Mouse (Mus musculus): ENCODE data around the gene Nlrx1.

Nlrx1 gene

GRCm38 (mm10) chr9:44269077-44269476 is 678 bp upstream of the Nlrx1 start:
- DNase-seq (ENCODE audit: extremely low spot score, low spot score) = no peak

DNA sequence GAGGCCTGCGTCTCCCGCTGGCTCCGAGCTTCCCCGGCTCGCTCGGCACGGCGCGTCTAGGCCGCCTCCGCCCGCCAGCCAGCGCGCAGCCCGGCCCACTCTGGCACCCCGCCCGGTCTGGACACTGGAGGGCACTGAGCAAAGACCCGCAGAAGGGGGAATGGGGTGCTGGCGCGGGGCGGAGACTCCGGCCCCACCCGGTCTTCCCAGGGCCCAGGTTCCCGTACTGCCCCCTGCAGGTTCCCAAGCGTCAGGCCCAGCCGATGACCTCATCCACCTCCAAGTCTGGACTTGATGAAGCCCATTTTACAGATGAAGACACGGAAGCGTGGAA is 405 bp downstream of the Nlrx1 start:
- DNase-seq (ENCODE audit: extremely low spot score, low spot score) = peak; percentile 72

GRCm38 (mm10) chr9:44267319-44268026 is 926 bp downstream of the Nlrx1 start:
- peak; percentile 30 for DNase-seq (ENCODE audit: extremely low spot score, low spot score)

DNA sequence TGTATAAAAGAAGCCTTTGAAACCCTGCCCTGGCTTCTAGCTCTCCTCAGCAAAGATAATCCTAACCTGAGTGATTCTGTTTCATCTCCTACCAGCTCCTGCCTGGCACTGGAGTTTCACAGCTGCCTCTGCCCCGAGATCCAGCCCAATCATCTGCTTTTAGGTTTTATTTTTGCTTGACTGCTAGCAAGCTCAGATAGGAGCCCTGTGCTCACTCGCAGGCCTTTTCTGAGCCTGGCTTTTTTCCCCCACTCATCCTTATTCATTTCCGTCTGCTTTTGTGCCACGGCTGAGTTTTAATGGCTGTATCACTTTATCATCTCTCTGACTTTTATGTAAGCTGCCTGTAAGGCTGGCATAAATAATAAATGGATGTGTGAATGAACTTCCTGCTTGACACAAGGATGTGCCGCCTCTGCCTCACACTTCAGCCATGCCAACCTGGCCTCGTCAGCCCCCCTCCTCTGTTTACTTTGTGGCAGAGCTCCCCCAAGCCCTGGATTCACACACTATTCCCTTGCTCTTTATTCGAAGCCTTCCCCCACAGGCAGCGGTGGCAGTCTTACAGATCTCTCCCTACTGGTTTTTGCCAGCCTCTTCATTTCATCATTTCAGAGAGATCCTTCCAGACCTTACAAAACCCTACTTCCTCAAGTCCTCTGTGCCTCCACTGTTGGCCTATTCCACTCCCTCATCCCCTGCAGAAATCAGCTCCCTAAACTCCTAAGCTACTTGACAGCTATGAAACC is 1.7 kb downstream of the Nlrx1 start:
- DNase-seq (ENCODE audit: extremely low spot score, low spot score) = no peak

GRCm38 (mm10) chr9:44261388-44261787 is 7.0 kb downstream of the Nlrx1 start:
- no peak for DNase-seq (ENCODE audit: extremely low spot score, low spot score)

GRCm38 (mm10) chr9:44259014-44259413 is 9.4 kb downstream of the Nlrx1 start:
- DNase-seq (ENCODE audit: extremely low spot score, low spot score) = no peak

- no peak for DNase-seq (ENCODE audit: extremely low spot score, low spot score)
These were observed 12.2 kb downstream of the Nlrx1 start for GRCm38 (mm10) chr9:44256213-44256612.

GRCm38 (mm10) chr9:44255136-44255521 is 13.3 kb downstream of the Nlrx1 start:
- DNase-seq (ENCODE audit: extremely low spot score, low spot score) = no peak

GRCm38 (mm10) chr9:44254508-44255135 is 13.8 kb downstream of the Nlrx1 start:
- no peak for DNase-seq (ENCODE audit: extremely low spot score, low spot score)

DNA sequence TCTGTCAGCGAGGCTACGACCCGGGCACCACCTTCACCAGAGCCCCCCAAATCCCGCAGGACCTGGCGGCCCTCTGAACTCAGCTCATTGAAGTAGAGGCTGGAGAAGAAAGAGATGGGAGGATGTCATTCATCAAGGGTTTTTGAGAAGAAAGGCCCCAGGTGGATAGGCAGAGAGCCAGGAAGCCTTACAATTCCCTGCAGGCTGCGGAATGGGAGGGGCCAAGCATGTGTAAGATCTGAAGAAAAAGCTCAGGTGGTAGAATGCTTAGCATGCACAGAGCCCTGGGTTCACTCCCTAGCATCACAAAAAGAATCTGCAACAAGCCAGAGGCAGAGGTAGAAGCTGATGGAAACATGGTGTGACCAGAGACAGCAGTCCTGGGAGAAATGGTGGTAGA is 15.0 kb downstream of the Nlrx1 start:
- no peak for DNase-seq (ENCODE audit: extremely low spot score, low spot score)

- DNase-seq (ENCODE audit: extremely low spot score, low spot score) = no peak
These were observed 17.1 kb downstream of the Nlrx1 start, which contains the start of gene Pdzd3 for GRCm38 (mm10) chr9:44251314-44251713. Gene Pdzd3, minus strand, starts transcription at chr9:44251471.

GRCm38 (mm10) chr9:44250445-44250844 is 18.0 kb downstream of the Nlrx1 start:
- no peak for DNase-seq (ENCODE audit: extremely low spot score, low spot score)

DNA sequence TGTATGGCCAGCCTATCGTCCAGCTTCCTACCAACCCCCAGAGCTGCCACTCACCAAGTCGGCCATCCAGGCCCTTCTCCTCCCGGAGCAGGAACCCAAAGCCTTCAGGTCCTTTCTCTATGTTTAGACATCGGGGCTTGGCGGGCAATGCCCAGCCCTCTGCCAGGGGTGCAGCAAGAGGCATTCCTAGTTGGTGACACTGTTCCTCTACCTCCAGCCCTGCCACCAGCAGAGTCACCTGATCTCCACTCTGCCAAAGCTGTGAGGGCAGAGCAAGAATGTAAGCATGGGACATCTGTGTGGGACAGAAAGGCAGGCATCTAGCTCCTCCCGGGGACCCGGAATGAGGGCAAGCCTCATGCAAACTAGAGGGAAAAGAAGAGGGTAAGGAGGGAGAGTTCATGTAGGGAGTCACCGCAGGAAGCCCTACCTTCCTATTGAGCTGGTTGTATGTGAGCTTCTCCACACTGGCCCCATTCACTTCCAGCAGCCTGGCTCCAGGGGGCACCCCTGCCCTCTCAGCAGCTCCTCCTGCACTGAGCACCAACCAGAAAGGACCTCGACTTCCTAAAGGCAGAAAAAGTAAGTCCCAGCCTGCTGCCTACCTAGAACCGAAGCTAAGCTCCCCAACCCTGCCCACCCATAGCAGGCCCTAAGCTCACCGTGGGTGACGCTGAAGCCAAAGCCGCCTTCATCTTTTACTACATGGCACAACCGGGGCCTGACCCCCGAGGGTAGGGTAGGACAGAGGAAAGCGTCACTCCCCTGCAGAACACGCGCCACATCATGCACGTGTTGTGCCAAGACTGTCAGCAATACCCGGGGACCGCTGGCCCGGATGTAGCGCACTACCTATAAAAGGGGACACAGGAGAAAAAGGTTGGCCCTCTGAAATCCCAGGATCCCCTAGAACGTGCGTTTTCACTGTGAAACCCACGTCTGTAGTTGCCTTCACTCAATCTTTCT is 18.9 kb downstream of the Nlrx1 start:
- DNase-seq (ENCODE audit: extremely low spot score, low spot score) = peak; percentile 38

DNA sequence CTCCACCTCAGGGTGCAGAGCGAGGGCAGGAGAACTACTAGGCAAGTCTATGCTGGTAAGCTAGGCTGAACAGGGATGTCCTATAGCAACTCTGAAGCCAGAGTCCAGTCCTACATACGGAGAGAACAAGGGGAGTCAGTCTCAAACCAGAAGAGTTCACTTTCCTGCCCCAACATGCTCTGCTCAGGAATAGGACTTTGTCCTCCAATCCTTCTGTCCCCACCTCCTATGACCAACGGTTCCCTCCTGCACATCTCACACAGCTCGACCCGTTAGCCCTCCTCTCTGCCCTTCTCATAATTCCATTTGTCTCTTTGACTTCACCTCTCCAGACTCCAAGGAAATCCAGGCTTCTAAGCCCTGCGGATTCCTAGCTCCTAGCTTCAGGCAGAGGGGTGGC is 20.5 kb downstream of the Nlrx1 start:
- no peak for DNase-seq (ENCODE audit: extremely low spot score, low spot score)

DNA sequence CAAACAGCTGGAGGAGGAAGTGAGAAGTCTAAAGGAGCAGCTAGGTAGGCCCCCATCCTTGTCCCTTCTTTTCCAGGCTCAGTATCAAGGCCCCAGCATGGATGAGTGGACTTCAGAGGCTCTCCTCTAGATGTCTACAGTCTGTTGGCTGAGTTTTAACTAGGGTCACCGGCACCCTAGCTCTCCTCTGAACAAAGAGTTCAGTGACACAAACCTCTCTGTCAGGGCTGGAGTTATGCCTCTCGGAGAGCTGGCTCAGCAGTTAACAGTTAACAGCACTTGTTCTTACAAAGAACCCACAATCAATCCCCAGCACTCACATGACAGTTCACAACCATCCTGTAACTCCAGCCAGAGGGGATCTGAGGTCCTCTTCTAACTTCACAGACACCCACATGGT is 24.8 kb downstream of the Nlrx1 start:
- DNase-seq (ENCODE audit: extremely low spot score, low spot score) = no peak

- no peak for DNase-seq (ENCODE audit: extremely low spot score, low spot score)
These were observed 27.0 kb downstream of the Nlrx1 start for GRCm38 (mm10) chr9:44241418-44241817.

- no peak for DNase-seq (ENCODE audit: extremely low spot score, low spot score)
These were observed 27.5 kb downstream of the Nlrx1 start for GRCm38 (mm10) chr9:44240911-44241310.

- DNase-seq (ENCODE audit: extremely low spot score, low spot score) = no peak
These were observed 28.0 kb downstream of the Nlrx1 start, which contains the start of gene Ccdc153 for GRCm38 (mm10) chr9:44240399-44240798. Gene Ccdc153, plus strand, starts transcription at chr9:44240676.

DNA sequence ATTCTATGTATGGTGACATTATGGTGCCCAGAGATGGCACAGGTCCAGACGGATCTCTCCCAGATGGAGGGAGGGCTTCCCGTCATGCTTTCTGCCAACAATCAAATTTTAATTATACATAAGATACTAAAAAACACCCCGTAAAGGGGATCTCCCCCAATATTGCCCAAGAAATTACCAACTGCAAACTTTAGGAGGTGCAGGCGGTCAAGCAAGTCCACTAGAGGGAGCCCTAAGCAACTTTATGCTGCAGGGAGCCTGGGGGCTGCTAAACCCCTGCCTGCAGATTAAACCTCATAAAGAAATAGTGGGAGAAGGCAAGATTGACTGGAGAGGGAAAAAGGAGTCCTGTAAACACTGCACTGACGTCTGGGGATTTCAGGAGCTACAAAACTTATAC is 29.0 kb downstream of the Nlrx1 start:
- peak; percentile 67 for DNase-seq (ENCODE audit: extremely low spot score, low spot score)

- DNase-seq (ENCODE audit: extremely low spot score, low spot score) = no peak
These were observed 29.8 kb downstream of the Nlrx1 start for GRCm38 (mm10) chr9:44238501-44239190.

GRCm38 (mm10) chr9:44237128-44237527 is 31.3 kb downstream of the Nlrx1 start:
- DNase-seq (ENCODE audit: extremely low spot score, low spot score) = no peak

Measured in neural tube, embryonic 10.5 days (tissue).